Mouse (Mus musculus) CH12.LX (cell line): ENCODE measurements around the gene Ralb. TPM values are rescaled to one million over a fixed set of nuclear protein-coding genes. Genes with fewer than 3 reads are reported as not detected.

Experiments used
- DNase-seq: peaks from one replicate; pipeline ENCODE4 v3.0.0-alpha.2; 2013; ENCODE audit errors: extremely low read depth
- H3K27ac ChIP-seq: 2 replicates; pipeline ENCODE4 v1.5.1; 2012; ENCODE audit warnings: low read depth, mild to moderate bottlenecking, control low read depth, moderate library complexity; ENCODE audit not compliant: insufficient read depth
- H3K27me3 ChIP-seq: replicated peaks from 2 replicates; pipeline ENCODE3; 2012; ENCODE audit warnings: inconsistent platforms
- H3K36me3 ChIP-seq, 2 experiments: replicated peaks in 1 of 2; 2 replicates each; pipeline versions ENCODE3 to v1.6.1; 2012; ENCODE audit warnings: inconsistent platforms in 1 of 2, low read length in 1 of 2, mild to moderate bottlenecking in 1 of 2, mixed read lengths in 1 of 2, moderate library complexity in 1 of 2; ENCODE audit not compliant: control insufficient read depth in 1 of 2, insufficient read depth in 1 of 2
- H3K4me1 ChIP-seq, 2 experiments: 2 replicates each; pipeline ENCODE4 v1.6.1; 2012; ENCODE audit warnings: inconsistent platforms in 1 of 2, moderate library complexity in 1 of 2; ENCODE audit not compliant: insufficient read depth in 2 of 2, control insufficient read depth in 1 of 2
- H3K4me2 ChIP-seq: 2 replicates; pipeline ENCODE4 v1.6.1; 2012; ENCODE audit warnings: low read depth, mild to moderate bottlenecking, control low read depth; ENCODE audit not compliant: poor library complexity, insufficient read depth, severe bottlenecking
- H3K4me3 ChIP-seq, 3 experiments: fragments of 150-350 bp in 1 of 3; sonication (generic) in 1 of 3; replicated peaks in 1 of 3; 2 replicates each; pipeline versions ENCODE3 to v1.5.1; 2011 to 2012; ENCODE audit warnings: low read depth in 2 of 3, low read length in 2 of 3, mild to moderate bottlenecking in 2 of 3, moderate library complexity in 2 of 3, control low read depth in 1 of 3, improper control_type of control experiment in 1 of 3, inconsistent platforms in 1 of 3, mixed read lengths in 1 of 3; ENCODE audit not compliant: poor library complexity in 1 of 3
- H3K79me2 ChIP-seq: replicated peaks from 2 replicates; pipeline ENCODE4 v1.6.1; 2012; ENCODE audit warnings: mild to moderate bottlenecking, moderate library complexity; ENCODE audit not compliant: control insufficient read depth, poor library complexity, insufficient read depth, severe bottlenecking; ENCODE audit errors: extremely low read depth
- H3K9ac ChIP-seq: 2 replicates; pipeline ENCODE4 v1.6.1; 2012; ENCODE audit warnings: low read depth, mild to moderate bottlenecking, control low read depth, moderate library complexity; ENCODE audit not compliant: insufficient read depth
- H3K9me3 ChIP-seq: replicated peaks from 2 replicates; pipeline ENCODE3; 2012; ENCODE audit warnings: low read length, inconsistent platforms, mixed read lengths
- BHLHE40 ChIP-seq: IDR thresholded peaks from 2 replicates; pipeline ENCODE4 v1.6.1; 2011; ENCODE audit warnings: mild to moderate bottlenecking, low read depth, low read length, improper control_type of control experiment
- CHD1 ChIP-seq: IDR thresholded peaks from 2 replicates; pipeline ENCODE4 v1.6.1; 2012; ENCODE audit warnings: low read depth, low read length, improper control_type of control experiment, inconsistent platforms
- CHD2 ChIP-seq: IDR thresholded peaks from 2 replicates; pipeline ENCODE4 v1.6.1; 2011; ENCODE audit warnings: low read length, improper control_type of control experiment
- ELF1 ChIP-seq: IDR thresholded peaks from 2 replicates; pipeline ENCODE4 v1.6.1; 2014; ENCODE audit warnings: low read depth, mild to moderate bottlenecking, inconsistent platforms, low read length, improper control_type of control experiment
- EP300 ChIP-seq: IDR thresholded peaks from 2 replicates; pipeline ENCODE4 v1.6.1; 2011; ENCODE audit warnings: low read length, improper control_type of control experiment
- GABPA ChIP-seq: IDR thresholded peaks from 2 replicates; pipeline ENCODE4 v1.6.1; 2012; ENCODE audit warnings: low read depth, low read length, improper control_type of control experiment, inconsistent platforms; ENCODE audit not compliant: insufficient replicate concordance
- JUN ChIP-seq: IDR thresholded peaks from 2 replicates; pipeline ENCODE4 v1.6.1; 2011; ENCODE audit warnings: low read depth, mild to moderate bottlenecking, low read length, improper control_type of control experiment, moderate library complexity; ENCODE audit not compliant: insufficient read depth
- JUND ChIP-seq: conservative IDR thresholded peaks from 2 replicates; pipeline ENCODE4 v1.6.1; 2011; ENCODE audit warnings: low read depth, low read length, improper control_type of control experiment
- KAT2A ChIP-seq: IDR thresholded peaks from 2 replicates; pipeline ENCODE4 v1.6.1; 2012; ENCODE audit warnings: low read length, improper control_type of control experiment, inconsistent platforms; ENCODE audit not compliant: insufficient replicate concordance
- MAFK ChIP-seq: IDR thresholded peaks from 2 replicates; pipeline ENCODE4 v1.6.1; 2011; ENCODE audit warnings: low read length, improper control_type of control experiment; ENCODE audit not compliant: insufficient replicate concordance
- MAX ChIP-seq: IDR thresholded peaks from 2 replicates; pipeline ENCODE4 v1.6.1; 2011; ENCODE audit warnings: low read length, improper control_type of control experiment
- MAZ ChIP-seq: IDR thresholded peaks from 2 replicates; pipeline ENCODE4 v1.6.1; 2012; ENCODE audit warnings: low read depth, mild to moderate bottlenecking, inconsistent platforms, low read length, improper control_type of control experiment, moderate library complexity
- MEF2A ChIP-seq: IDR thresholded peaks from 2 replicates; pipeline ENCODE4 v1.6.1; 2014; ENCODE audit warnings: low read depth, mild to moderate bottlenecking, inconsistent platforms, low read length, improper control_type of control experiment, borderline replicate concordance
- MXI1 ChIP-seq: IDR thresholded peaks from 2 replicates; pipeline ENCODE4 v1.6.1; 2011; ENCODE audit warnings: mild to moderate bottlenecking, low read depth, low read length, improper control_type of control experiment
- NRF1 ChIP-seq: IDR thresholded peaks from 2 replicates; pipeline ENCODE4 v1.6.1; 2014; ENCODE audit warnings: low read depth, mild to moderate bottlenecking, inconsistent platforms, low read length, improper control_type of control experiment, moderate library complexity
- POLR2A ChIP-seq: IDR thresholded peaks from 2 replicates; pipeline ENCODE4 v1.6.1; 2011; ENCODE audit warnings: low read depth, mild to moderate bottlenecking, improper control_type of control experiment, low read length
- POLR2AphosphoS2 ChIP-seq: IDR thresholded peaks from 2 replicates; pipeline ENCODE4 v1.6.1; 2011; ENCODE audit warnings: low read depth, low read length, improper control_type of control experiment
- RAD21 ChIP-seq: IDR thresholded peaks from 2 replicates; pipeline ENCODE4 v1.6.1; 2011; ENCODE audit warnings: low read depth, mild to moderate bottlenecking, low read length, improper control_type of control experiment, moderate library complexity
- SIN3A ChIP-seq: IDR thresholded peaks from 2 replicates; pipeline ENCODE4 v1.6.1; 2012; ENCODE audit warnings: low read length, improper control_type of control experiment, inconsistent platforms
- SMC3 ChIP-seq: IDR thresholded peaks from 2 replicates; pipeline ENCODE4 v1.6.1; 2011; ENCODE audit warnings: low read depth, low read length, improper control_type of control experiment
- TBP ChIP-seq: conservative IDR thresholded peaks from 2 replicates; pipeline ENCODE4 v1.6.1; 2011; ENCODE audit warnings: low read depth, low read length, improper control_type of control experiment
- TCF12 ChIP-seq: IDR thresholded peaks from 2 replicates; pipeline ENCODE4 v1.6.1; 2014; ENCODE audit warnings: low read depth, mild to moderate bottlenecking, inconsistent platforms, low read length, improper control_type of control experiment
- UBTF ChIP-seq: IDR thresholded peaks from 2 replicates; pipeline ENCODE4 v1.6.1; 2012; ENCODE audit warnings: low read depth, mild to moderate bottlenecking, inconsistent platforms, low read length, improper control_type of control experiment, moderate library complexity
- USF1 ChIP-seq: IDR thresholded peaks from 2 replicates; pipeline ENCODE4 v1.6.1; 2014; ENCODE audit warnings: low read depth, mild to moderate bottlenecking, inconsistent platforms, low read length, improper control_type of control experiment
- USF2 ChIP-seq: conservative IDR thresholded peaks from 2 replicates; pipeline ENCODE4 v1.6.1; 2011; ENCODE audit warnings: low read depth, low read length, improper control_type of control experiment
- ZC3H11A ChIP-seq: IDR thresholded peaks from 2 replicates; pipeline ENCODE4 v1.6.1; 2012; ENCODE audit warnings: low read depth, mild to moderate bottlenecking, inconsistent platforms, low read length, improper control_type of control experiment
- ZMIZ1 ChIP-seq: IDR thresholded peaks from 2 replicates; pipeline ENCODE4 v1.6.1; 2012; ENCODE audit warnings: low read depth, mild to moderate bottlenecking, inconsistent platforms, low read length, improper control_type of control experiment
- dilution Hi-C: fragments of 300-500 bp; cut with MboI; formaldehyde crosslinking; loops from 2 replicates; pipeline ENCODE4 v1.14.3; 2020; ENCODE audit warnings: low sequenced_read_pairs; ENCODE audit not compliant: extremely low pct_unique_long_range_greater_than_20kb, extremely low pct_ligation_motif_present
- in situ Hi-C: fragments of 300-500 bp; cut with MboI; formaldehyde crosslinking; loops from 3 replicates; pipeline ENCODE4 v1.14.3; 2019; ENCODE audit warnings: low sequenced_read_pairs, low pct_ligation_motif_present, low pct_unique_long_range_greater_than_20kb, mixed read lengths
- polyA plus RNA-seq: library from polyadenylated mRNA; unstranded; fragments of >175 nt; gene quantifications from 2 replicates; pipeline ENCODE4 v1.2.1, GENCODE M21; 2012; ENCODE audit warnings: low read depth; ENCODE audit not compliant: insufficient read length
- total RNA-seq, 2 experiments: library from RNA; depleted of rRNA; stranded (reverse); fragments of 300-350 nt in 1 of 2; fragments of >200 nt in 1 of 2; gene quantifications; 2 replicates each; pipeline ENCODE4 v1.2.3; 2012 to 2014

The Ralb gene
- total RNA-seq (2012; rRNA removed): 18.1 and 18.2 TPM in 2 replicates
- 25.6 and 28.7 TPM in 2 replicates for total RNA-seq (2014; rRNA removed)
- 22.9 and 23.8 TPM in 2 replicates for polyA plus RNA-seq

GRCm38 (mm10) chr1:119504260-119505062, at the start of gene Ralb:
Gene Ralb, minus strand, starts transcription at chr1:119504794.
- H3K79me2 ChIP-seq: no peaks in the 10 kb centered on the region
- peaks cover 0 to 9% of the 10 kb centered on the region in 2 experiments for H3K36me3 ChIP-seq
- H3K9me3 ChIP-seq: peaks cover 4% of the 10 kb centered on the region
- H3K27ac ChIP-seq: no peak within 1 kb of the TSS
- peaks cover 6 to 22% of the 10 kb centered on the region in 2 experiments; a peak in 3 of 4 replicates for H3K4me1 ChIP-seq
- no peak for TF ChIP-seq RAD21
- TF ChIP-seq JUND: no peak
- TF ChIP-seq USF2: peak; percentile 71
- no peak for TF ChIP-seq UBTF
- 0 out of 2 replicates have a peak, but pooled peaks have one; percentile 10 for TF ChIP-seq TBP
- peak; percentile 66 for TF ChIP-seq POLR2A
- TF ChIP-seq SIN3A: peak; percentile 41; the same call in 1 of the 2 replicates
- peak; percentile 43; the same call in 1 of the 2 replicates for TF ChIP-seq NRF1
- peak; percentile 88 for TF ChIP-seq USF1
- TF ChIP-seq CHD1: no peak
- TF ChIP-seq ELF1: peak; percentile 68; the same call in 1 of the 2 replicates
- TF ChIP-seq BHLHE40: peak; percentile 98
- 0 out of 2 replicates have a peak, but pooled peaks have one; percentile 45 for TF ChIP-seq CHD2
- peak; percentile 28; the same call in 1 of the 2 replicates for TF ChIP-seq TCF12
- TF ChIP-seq MXI1: peak; percentile 88
- peak; percentile 88 for TF ChIP-seq MAX
- TF ChIP-seq SMC3: no peak
- in situ Hi-C loops (no loop called here), dilution Hi-C loops (no loop called here)
- peak within 1 kb of the TSS; percentile 73 for H3K4me2 ChIP-seq
- H3K9ac ChIP-seq: peak within 1 kb of the TSS; percentile 53
- peak within 1 kb of the TSS; percentile 73 to 77 (median 75) for H3K4me3 ChIP-seq
- peaks cover 25% of the 10 kb centered on the region for H3K27me3 ChIP-seq
- peak; percentile 97 for DNase-seq

GRCm38 (mm10) chr1:119551651-119552050, 47.1 kb upstream of the Ralb start:
- no peak overlapping the region for H3K27ac ChIP-seq
- no peak overlapping the region for H3K9ac ChIP-seq
- H3K9me3 ChIP-seq: no peaks in the 10 kb centered on the region
- H3K4me2 ChIP-seq: no peak overlapping the region
- no peaks in the 10 kb centered on the region for H3K36me3 ChIP-seq
- no peaks in the 10 kb centered on the region for H3K27me3 ChIP-seq
- in situ Hi-C loops: loop anchor here (10.0 kb wide), 2 partner anchors 123 to 343 kb away; no protein-coding TSS in a partner anchor
- no peak overlapping the region for H3K4me3 ChIP-seq
- dilution Hi-C loops: no loop called here
- no peaks in the 10 kb centered on the region for H3K4me1 ChIP-seq
- TF ChIP-seq ZC3H11A (no peak), ZMIZ1 (no peak), TBP (no peak), KAT2A (no peak), USF2 (no peak), POLR2AphosphoS2 (no peak), MEF2A (no peak), RAD21 (no peak), MAZ (no peak), MAFK (no peak), EP300 (no peak), USF1 (no peak), CHD2 (no peak), JUN (no peak), GABPA (no peak)
- DNase-seq: no peak
- H3K79me2 ChIP-seq: no peaks in the 10 kb centered on the region
